Mouse (Mus musculus) neural tube, embryonic 10.5 days (tissue): Measurements from ENCODE around the gene Kif20b.

Experiments
- DNase-seq: peaks from one replicate; pipeline ENCODE4 v3.0.0-alpha.2; 2017; ENCODE audit warnings: low spot score; ENCODE audit errors: extremely low spot score

Gene Kif20b

GRCm38 (mm10) chr19:34921652-34922602 is at the start of gene Kif20b:
Gene Kif20b (plus strand): TSS chr19:34922361.
- DNase-seq = peak; percentile 94

- DNase-seq = no peak
Observed at GRCm38 (mm10) chr19:34876676-34877075, 45.5 kb upstream of the Kif20b start.

- no peak for DNase-seq
Observed at GRCm38 (mm10) chr19:34877898-34878602, 44.1 kb upstream of the Kif20b start.

- DNase-seq = peak; percentile 86
Observed at GRCm38 (mm10) chr19:34878603-34879541, 43.3 kb upstream of the Kif20b start, which contains the start of gene Pank1. Gene Pank1 (minus strand): TSS chr19:34879455.

- DNase-seq = no peak
Observed at GRCm38 (mm10) chr19:34879624-34880023, 42.5 kb upstream of the Kif20b start.

- DNase-seq = no peak
Observed at GRCm38 (mm10) chr19:34881160-34881559, 41.0 kb upstream of the Kif20b start.

GRCm38 (mm10) chr19:34882443-34882842 is 39.7 kb upstream of the Kif20b start:
- no peak for DNase-seq

GRCm38 (mm10) chr19:34883526-34884224 is 38.5 kb upstream of the Kif20b start:
- DNase-seq = no peak

- no peak for DNase-seq
Observed at GRCm38 (mm10) chr19:34886324-34886723, 35.8 kb upstream of the Kif20b start.

GRCm38 (mm10) chr19:34890981-34891380 is 31.2 kb upstream of the Kif20b start:
- DNase-seq = no peak

GRCm38 (mm10) chr19:34891590-34891989 is 30.6 kb upstream of the Kif20b start:
- DNase-seq = no peak

- DNase-seq = no peak
Observed at GRCm38 (mm10) chr19:34895082-34895481, 27.1 kb upstream of the Kif20b start.

GRCm38 (mm10) chr19:34897082-34897965 is 24.8 kb upstream of the Kif20b start:
- no peak for DNase-seq

- DNase-seq = no peak
Observed at GRCm38 (mm10) chr19:34898941-34899340, 23.2 kb upstream of the Kif20b start.

GRCm38 (mm10) chr19:34901266-34901665 is 20.9 kb upstream of the Kif20b start:
- DNase-seq = no peak

- DNase-seq = no peak
Observed at GRCm38 (mm10) chr19:34901735-34902134, 20.4 kb upstream of the Kif20b start.

- no peak for DNase-seq
Observed at GRCm38 (mm10) chr19:34904032-34904431, 18.1 kb upstream of the Kif20b start.

- DNase-seq = no peak
Observed at GRCm38 (mm10) chr19:34905424-34905823, 16.7 kb upstream of the Kif20b start.

GRCm38 (mm10) chr19:34906772-34907171 is 15.4 kb upstream of the Kif20b start:
- no peak for DNase-seq

GRCm38 (mm10) chr19:34912366-34912765 is 9.8 kb upstream of the Kif20b start:
- no peak for DNase-seq
